Mouse (Mus musculus): Measurements from ENCODE around the gene Ppt2. TPM values are rescaled to one million over a fixed set of nuclear protein-coding genes. Genes with fewer than 3 reads are reported as not detected.

Gene Ppt2
- polyA plus RNA-seq, 1 experiment from 2014 or later: 22.1 TPM

GRCm38 (mm10) chr17:34653746-34654285 lies 25.5 kb upstream of the Ppt2 start:
- peaks cover 3% of the 10 kb centered on the region; the same call in 1 of the 2 replicates for H3K27me3 ChIP-seq (ENCODE audit: poor library complexity, severe bottlenecking)
- no peaks in the 10 kb centered on the region for H3K9me3 ChIP-seq
- 63% methylated on average over 9 of the region's 9 CpGs for WGBS
- no peak overlapping the region for H3K4me3 ChIP-seq
- H3K27ac ChIP-seq: no peak overlapping the region
- peaks cover 68% of the 10 kb centered on the region for H3K36me3 ChIP-seq (replicated peaks)
- H3K4me1 ChIP-seq: peaks cover 27% of the 10 kb centered on the region
- no peak for DNase-seq (ENCODE audit: extremely low spot score, low spot score)

- Histone ChIP-seq H3K9me3 (no peaks in the 10 kb centered on the region), H3K27ac (no peak overlapping the region), H3K27me3 (ENCODE audit: poor library complexity, severe bottlenecking) (no peaks in the 10 kb centered on the region), H3K4me3 (no peak overlapping the region), H3K36me3 (replicated peaks) (peaks cover 73% of the 10 kb centered on the region), H3K4me1 (peaks cover 36% of the 10 kb centered on the region)
- DNase-seq (ENCODE audit: extremely low spot score, low spot score): no peak
- 95% methylated on average over 8 of the region's 8 CpGs for WGBS
Observed at GRCm38 (mm10) chr17:34652985-34653384, 24.7 kb upstream of the Ppt2 start.

- Histone ChIP-seq H3K4me1 (peaks cover 39% of the 10 kb centered on the region), H3K9me3 (no peaks in the 10 kb centered on the region), H3K36me3 (replicated peaks) (peaks cover 73% of the 10 kb centered on the region), H3K27ac (no peak overlapping the region), H3K27me3 (ENCODE audit: poor library complexity, severe bottlenecking) (no peaks in the 10 kb centered on the region), H3K4me3 (no peak overlapping the region)
- WGBS: 95% methylated on average over 10 of the region's 10 CpGs
- DNase-seq (ENCODE audit: extremely low spot score, low spot score): no peak
Observed at GRCm38 (mm10) chr17:34652546-34652945, 24.2 kb upstream of the Ppt2 start.

DNA sequence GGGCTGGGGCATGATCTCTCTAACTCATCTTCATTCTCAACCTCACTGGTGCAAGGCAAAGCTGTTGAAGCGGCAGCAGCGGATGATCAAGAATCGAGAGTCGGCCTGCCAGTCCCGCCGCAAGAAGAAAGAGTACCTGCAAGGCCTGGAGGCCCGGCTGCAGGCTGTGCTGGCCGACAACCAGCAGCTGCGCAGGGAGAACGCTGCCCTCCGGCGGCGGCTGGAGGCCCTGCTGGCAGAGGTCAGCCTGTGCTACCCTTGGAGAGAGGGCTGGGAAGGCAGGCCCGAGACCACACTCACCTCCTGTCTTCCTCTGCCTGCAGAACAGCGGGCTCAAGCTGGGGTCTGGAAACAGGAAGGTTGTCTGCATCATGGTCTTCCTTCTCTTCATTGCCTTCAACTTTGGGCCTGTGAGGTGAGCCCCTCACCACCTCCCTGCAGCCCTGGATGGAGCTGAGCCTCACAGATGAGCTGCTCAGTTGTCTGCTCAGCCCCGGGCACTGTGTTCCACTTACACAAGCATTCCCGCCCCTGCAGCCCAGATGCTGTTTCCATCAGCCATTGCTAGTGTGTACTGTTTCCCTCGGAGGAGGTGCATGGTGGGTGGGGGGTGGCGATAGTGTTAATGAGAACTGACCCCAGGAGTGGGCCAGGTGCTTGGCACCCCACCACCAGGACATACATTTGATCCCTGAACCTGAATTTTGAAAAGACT lies 23.4 kb upstream of the Ppt2 start:
- no peak for DNase-seq (ENCODE audit: extremely low spot score, low spot score)
- no peak overlapping the region for H3K4me3 ChIP-seq
- H3K27me3 ChIP-seq (ENCODE audit: poor library complexity, severe bottlenecking): no peaks in the 10 kb centered on the region
- WGBS: 58% methylated on average over 19 of the region's 19 CpGs
- no peaks in the 10 kb centered on the region for H3K9me3 ChIP-seq
- H3K4me1 ChIP-seq: peaks cover 37% of the 10 kb centered on the region
- peaks cover 73% of the 10 kb centered on the region for H3K36me3 ChIP-seq (replicated peaks)
- H3K27ac ChIP-seq: no peak overlapping the region

DNA sequence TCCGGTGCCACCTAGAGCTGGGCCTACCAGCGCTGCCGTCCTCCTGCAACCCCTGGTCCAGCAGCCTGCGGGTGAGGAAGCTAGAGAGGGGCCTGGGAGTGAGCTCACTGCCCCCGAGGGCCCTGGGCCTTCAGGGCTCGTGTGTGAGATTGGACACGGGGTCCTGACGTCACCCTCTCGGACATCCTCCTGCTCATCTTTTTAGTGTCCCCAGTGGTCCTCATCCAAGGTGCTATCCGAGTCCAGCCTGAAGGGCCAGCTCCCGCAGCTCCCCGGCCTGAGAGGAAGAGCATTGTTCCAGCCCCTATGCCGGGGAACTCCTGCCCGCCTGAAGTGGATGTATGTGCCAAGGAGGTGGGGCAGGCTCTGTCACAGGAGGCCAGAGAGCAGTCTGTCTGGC lies 22.5 kb upstream of the Ppt2 start:
- H3K36me3 ChIP-seq (replicated peaks): peaks cover 79% of the 10 kb centered on the region
- WGBS: 91% methylated on average over 14 of the region's 14 CpGs
- DNase-seq (ENCODE audit: extremely low spot score, low spot score): no peak

DNA sequence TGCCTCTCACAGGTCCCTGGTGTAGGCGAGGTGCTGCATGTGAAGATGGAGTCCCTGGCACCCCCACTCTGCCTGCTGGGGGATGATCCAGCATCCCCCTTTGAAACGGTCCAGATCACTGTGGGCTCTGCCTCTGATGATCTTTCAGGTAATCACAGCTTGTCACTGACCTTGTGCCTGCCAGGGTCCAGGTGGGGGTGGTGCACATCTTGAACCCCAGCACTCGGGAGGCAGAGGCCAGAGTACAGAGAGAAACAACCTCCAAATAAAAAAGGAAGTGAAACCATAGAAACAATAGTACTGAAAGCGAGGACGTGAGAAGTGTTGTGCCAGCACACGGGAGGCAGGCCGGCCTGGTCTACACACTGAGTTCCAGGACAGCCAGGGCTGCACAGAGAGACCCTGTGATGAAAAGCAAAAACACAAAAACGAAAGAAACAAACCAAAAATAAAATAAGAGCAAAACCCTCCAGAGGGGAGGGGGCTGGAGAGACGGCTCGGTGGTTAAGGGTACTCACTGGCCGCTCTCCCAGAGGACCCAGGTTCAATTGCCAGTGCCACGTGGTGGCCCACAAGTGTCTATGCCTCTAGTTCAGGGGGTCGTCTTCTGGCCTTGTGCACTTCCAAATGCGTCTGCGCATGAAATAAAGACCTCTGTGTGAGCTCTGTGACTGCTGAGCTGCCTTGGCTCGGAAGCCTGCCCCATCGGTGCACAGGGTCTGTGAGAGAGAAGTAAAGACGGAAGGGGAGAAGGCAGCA lies 21.0 kb upstream of the Ppt2 start:
- Histone ChIP-seq H3K9me3 (no peaks in the 10 kb centered on the region), H3K4me3 (peak overlapping the region; percentile 99), H3K36me3 (replicated peaks) (peaks cover 68% of the 10 kb centered on the region), H3K27me3 (ENCODE audit: poor library complexity, severe bottlenecking) (no peaks in the 10 kb centered on the region), H3K27ac (no peak overlapping the region), H3K4me1 (peaks cover 43% of the 10 kb centered on the region)
- no peak for DNase-seq (ENCODE audit: extremely low spot score, low spot score)
- 91% methylated on average over 18 of the region's 18 CpGs for WGBS

More for the DNA sequence above, 22.5 kb upstream of the Ppt2 start:
- no peak overlapping the region for H3K4me3 ChIP-seq
- no peaks in the 10 kb centered on the region for H3K9me3 ChIP-seq
- H3K27me3 ChIP-seq (ENCODE audit: poor library complexity, severe bottlenecking): no peaks in the 10 kb centered on the region
- no peak overlapping the region for H3K27ac ChIP-seq
- peaks cover 38% of the 10 kb centered on the region for H3K4me1 ChIP-seq

GRCm38 (mm10) chr17:34648141-34648890 lies 20.0 kb upstream of the Ppt2 start:
- H3K27me3 ChIP-seq (ENCODE audit: poor library complexity, severe bottlenecking): no peaks in the 10 kb centered on the region
- WGBS: 84% methylated on average over 16 of the region's 16 CpGs
- H3K4me3 ChIP-seq: peak overlapping the region; percentile 99
- no peak overlapping the region for H3K27ac ChIP-seq
- DNase-seq (ENCODE audit: extremely low spot score, low spot score): no peak
- H3K4me1 ChIP-seq: peaks cover 43% of the 10 kb centered on the region
- no peaks in the 10 kb centered on the region for H3K9me3 ChIP-seq
- H3K36me3 ChIP-seq (replicated peaks): peaks cover 58% of the 10 kb centered on the region

- peaks cover 47% of the 10 kb centered on the region for H3K36me3 ChIP-seq (replicated peaks)
- peak within 1 kb of the TSS; percentile 95 for H3K27ac ChIP-seq
- no peaks in the 10 kb centered on the region for H3K9me3 ChIP-seq
- H3K27me3 ChIP-seq (ENCODE audit: poor library complexity, severe bottlenecking): no peaks in the 10 kb centered on the region
- peak within 1 kb of the TSS; percentile 99 for H3K4me3 ChIP-seq
- H3K4me1 ChIP-seq: peaks cover 43% of the 10 kb centered on the region
- WGBS: 2% methylated on average over 66 of the region's 66 CpGs
- peak; percentile 96 for DNase-seq (ENCODE audit: extremely low spot score, low spot score)
Observed at GRCm38 (mm10) chr17:34646906-34647787, 18.8 kb upstream of the Ppt2 start, which contains the start of gene Atf6b. Atf6b (plus strand) TSS chr17:34647146.

DNA sequence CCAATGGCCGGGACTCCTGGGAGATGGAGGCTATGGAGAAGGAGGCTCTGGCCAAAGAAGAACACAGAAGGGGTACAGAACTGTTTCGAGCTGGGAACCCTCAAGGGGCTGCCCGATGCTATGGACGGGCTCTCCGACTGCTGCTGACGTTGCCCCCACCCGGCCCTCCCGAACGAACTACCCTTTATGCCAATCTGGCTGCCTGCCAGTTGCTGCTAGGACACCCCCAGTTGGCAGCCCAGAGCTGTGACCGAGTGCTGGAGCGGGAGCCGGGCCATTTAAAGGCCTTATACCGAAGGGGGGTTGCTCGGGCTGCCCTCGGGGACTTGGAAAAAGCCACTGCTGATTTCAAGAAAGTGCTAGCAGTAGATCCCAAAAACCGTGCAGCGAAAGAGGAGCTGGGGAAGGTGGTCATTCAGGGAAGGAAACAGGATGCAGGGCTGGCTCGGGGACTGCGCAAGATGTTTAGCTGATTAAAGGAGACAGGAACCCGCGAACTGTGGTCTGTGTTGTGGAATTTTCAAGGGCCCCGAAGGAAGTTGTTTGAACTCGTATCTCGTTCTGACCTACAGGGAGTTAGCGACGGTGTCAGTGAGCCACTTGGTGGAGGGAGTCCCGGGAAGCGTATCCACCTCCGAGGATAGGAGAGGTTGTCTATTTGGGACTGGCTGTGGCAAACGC lies 17.7 kb upstream of the Ppt2 start:
- Histone ChIP-seq H3K9me3 (no peaks in the 10 kb centered on the region), H3K27me3 (ENCODE audit: poor library complexity, severe bottlenecking) (no peaks in the 10 kb centered on the region), H3K36me3 (replicated peaks) (peaks cover 35% of the 10 kb centered on the region), H3K4me3 (peak overlapping the region; percentile 99), H3K27ac (0 out of 2 replicates have a peak overlapping the region, but pooled peaks have one; percentile 17), H3K4me1 (peaks cover 48% of the 10 kb centered on the region)
- DNase-seq (ENCODE audit: extremely low spot score, low spot score): no peak
- 92% methylated on average over 30 of the region's 30 CpGs for WGBS

DNA sequence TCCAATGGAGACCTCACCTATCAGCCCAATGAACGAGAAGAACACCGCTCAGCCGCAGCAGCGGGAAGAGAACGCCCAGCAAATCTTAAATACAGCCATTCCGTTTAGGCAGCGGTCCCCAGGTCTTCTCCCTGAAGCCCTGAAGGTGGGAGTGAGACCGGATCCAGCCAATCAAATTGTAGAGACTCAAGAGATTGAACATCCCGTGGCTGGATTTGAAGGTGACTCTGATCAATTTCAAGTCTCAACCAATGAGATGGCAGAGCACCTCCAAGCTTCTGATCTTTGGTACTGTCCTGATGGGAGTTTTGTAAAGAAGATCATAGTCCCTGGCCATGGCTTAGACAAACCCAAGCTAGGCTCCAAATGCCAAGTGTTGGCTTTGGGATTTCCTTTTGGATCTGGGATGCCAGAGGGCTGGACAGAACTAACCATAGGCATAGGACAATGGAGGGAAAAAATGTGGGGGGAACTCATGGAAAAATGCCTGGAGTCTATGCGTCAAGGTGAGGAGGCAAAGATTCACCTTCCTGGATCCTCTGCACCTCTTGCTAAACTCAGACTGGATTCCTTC lies 17.0 kb upstream of the Ppt2 start:
- Histone ChIP-seq H3K36me3 (replicated peaks) (peaks cover 29% of the 10 kb centered on the region), H3K4me1 (peaks cover 54% of the 10 kb centered on the region), H3K27ac (peak overlapping the region; percentile 80), H3K9me3 (no peaks in the 10 kb centered on the region), H3K27me3 (ENCODE audit: poor library complexity, severe bottlenecking) (no peaks in the 10 kb centered on the region), H3K4me3 (peak overlapping the region; percentile 99)
- DNase-seq (ENCODE audit: extremely low spot score, low spot score): no peak
- WGBS: 50% methylated on average over 10 of the region's 10 CpGs

DNA sequence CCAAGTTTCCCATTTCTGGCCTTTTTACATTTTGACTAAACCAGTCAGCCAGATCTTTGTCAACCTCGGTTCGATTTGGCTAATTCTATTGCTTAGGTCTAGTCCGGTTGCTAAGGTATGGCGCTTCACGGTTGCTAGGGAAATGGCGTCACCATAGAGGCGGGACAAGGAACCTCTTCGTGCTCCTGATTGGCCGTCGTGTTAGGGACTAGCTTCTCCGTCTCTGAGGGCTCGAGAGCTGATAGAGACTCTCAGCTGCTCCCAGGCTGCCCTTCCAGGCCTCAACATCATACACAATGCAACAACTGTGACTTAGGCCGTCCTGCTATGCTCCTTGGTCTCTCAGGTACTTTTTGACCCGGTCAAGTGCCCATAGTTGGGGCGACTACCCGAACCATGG lies 16.3 kb upstream of the Ppt2 start, which contains the start of gene Fkbpl:
Gene Fkbpl (plus strand): TSS at position 157 of the 400 bp plus-strand sequence.
- DNase-seq (ENCODE audit: extremely low spot score, low spot score): peak; percentile 94
- peak within 1 kb of the TSS; percentile 80 for H3K27ac ChIP-seq
- no peaks in the 10 kb centered on the region for H3K9me3 ChIP-seq
- H3K36me3 ChIP-seq (replicated peaks): peaks cover 21% of the 10 kb centered on the region
- WGBS: 1% methylated on average over 16 of the region's 16 CpGs
- H3K4me3 ChIP-seq: peak within 1 kb of the TSS; percentile 99
- peaks cover 54% of the 10 kb centered on the region for H3K4me1 ChIP-seq
- H3K27me3 ChIP-seq (ENCODE audit: poor library complexity, severe bottlenecking): no peaks in the 10 kb centered on the region
